Mouse (Mus musculus): ENCODE data around the gene Ryr3. TPM values are rescaled to one million over a fixed set of nuclear protein-coding genes. Genes with fewer than 3 reads are reported as not detected.

Gene Ryr3
- polyA plus RNA-seq, 1 experiment from 2014 or later: 0.85 TPM

GRCm38 (mm10) chr2:112913796-112914195 is 303.1 kb downstream of the Ryr3 start:
- no peak overlapping the region for H3K27ac ChIP-seq (ENCODE audit: low read depth, low read length)
- ATAC-seq (ENCODE audit: insufficient read depth, low FRiP score, low TSS enrichment): no peak
- no peaks in the 10 kb centered on the region for H3K9me3 ChIP-seq (ENCODE audit: control insufficient read depth, low read length)
- H3K27me3 ChIP-seq (ENCODE audit: control insufficient read depth, insufficient read depth, low read length): no peaks in the 10 kb centered on the region
- H3K36me3 ChIP-seq (ENCODE audit: control insufficient read depth, insufficient read depth, low read length): no peaks in the 10 kb centered on the region
- no peaks in the 10 kb centered on the region for H3K4me1 ChIP-seq (ENCODE audit: control insufficient read depth, insufficient read depth, low read length)
- no peak overlapping the region for H3K4me3 ChIP-seq (ENCODE audit: low read depth, low read length)
- DNase-seq (ENCODE audit: low spot score): no peak
- no peak overlapping the region for H3K4me2 ChIP-seq (ENCODE audit: low read depth)
- no peak overlapping the region for H3K9ac ChIP-seq (ENCODE audit: low read length)

- no peaks in the 10 kb centered on the region for H3K4me1 ChIP-seq (ENCODE audit: control insufficient read depth, insufficient read depth, low read length)
- H3K9me3 ChIP-seq (ENCODE audit: control insufficient read depth, low read length): no peaks in the 10 kb centered on the region
- DNase-seq (ENCODE audit: low spot score): no peak
- no peak overlapping the region for H3K27ac ChIP-seq (ENCODE audit: low read depth, low read length)
- no peaks in the 10 kb centered on the region for H3K36me3 ChIP-seq (ENCODE audit: control insufficient read depth, insufficient read depth, low read length)
- H3K9ac ChIP-seq (ENCODE audit: low read length): no peak overlapping the region
- no peak for ATAC-seq (ENCODE audit: insufficient read depth, low FRiP score, low TSS enrichment)
- H3K27me3 ChIP-seq (ENCODE audit: control insufficient read depth, insufficient read depth, low read length): no peaks in the 10 kb centered on the region
- H3K4me2 ChIP-seq (ENCODE audit: low read depth): no peak overlapping the region
- H3K4me3 ChIP-seq (ENCODE audit: low read depth, low read length): no peak overlapping the region
Measured at GRCm38 (mm10) chr2:112912611-112913010, 304.3 kb downstream of the Ryr3 start.

- no peak for DNase-seq (ENCODE audit: low spot score)
- no peaks in the 10 kb centered on the region for H3K27me3 ChIP-seq (ENCODE audit: control insufficient read depth, insufficient read depth, low read length)
- WGBS: 83% methylated on average over 4 of the region's 4 CpGs
- no peaks in the 10 kb centered on the region for H3K9me3 ChIP-seq (ENCODE audit: control insufficient read depth, low read length)
- ATAC-seq (ENCODE audit: insufficient read depth, low FRiP score, low TSS enrichment): no peak
- no peak overlapping the region for H3K4me3 ChIP-seq (ENCODE audit: low read depth, low read length)
- H3K36me3 ChIP-seq (ENCODE audit: control insufficient read depth, insufficient read depth, low read length): no peaks in the 10 kb centered on the region
- H3K9ac ChIP-seq (ENCODE audit: low read length): no peak overlapping the region
- H3K27ac ChIP-seq (ENCODE audit: low read depth, low read length): no peak overlapping the region
- H3K4me1 ChIP-seq (ENCODE audit: control insufficient read depth, insufficient read depth, low read length): no peaks in the 10 kb centered on the region
- no peak overlapping the region for H3K4me2 ChIP-seq (ENCODE audit: low read depth)
Measured at GRCm38 (mm10) chr2:112910579-112910978, 306.3 kb downstream of the Ryr3 start.

GRCm38 (mm10) chr2:112909142-112909541 is 307.8 kb downstream of the Ryr3 start:
- 84% methylated on average over 4 of the region's 4 CpGs for WGBS
- Histone ChIP-seq H3K4me3 (ENCODE audit: low read depth, low read length) (no peak overlapping the region), H3K36me3 (ENCODE audit: control insufficient read depth, insufficient read depth, low read length) (no peaks in the 10 kb centered on the region), H3K4me2 (ENCODE audit: low read depth) (no peak overlapping the region), H3K27me3 (ENCODE audit: control insufficient read depth, insufficient read depth, low read length) (no peaks in the 10 kb centered on the region), H3K9me3 (ENCODE audit: control insufficient read depth, low read length) (no peaks in the 10 kb centered on the region), H3K27ac (ENCODE audit: low read depth, low read length) (no peak overlapping the region), H3K9ac (ENCODE audit: low read length) (no peak overlapping the region), H3K4me1 (ENCODE audit: control insufficient read depth, insufficient read depth, low read length) (no peaks in the 10 kb centered on the region)
- ATAC-seq (ENCODE audit: insufficient read depth, low FRiP score, low TSS enrichment) (no peak), DNase-seq (ENCODE audit: low spot score) (no peak)

- ATAC-seq (ENCODE audit: insufficient read depth, low FRiP score, low TSS enrichment): no peak
- no peaks in the 10 kb centered on the region for H3K27me3 ChIP-seq (ENCODE audit: control insufficient read depth, insufficient read depth, low read length)
- no peaks in the 10 kb centered on the region for H3K9me3 ChIP-seq (ENCODE audit: control insufficient read depth, low read length)
- WGBS: 84% methylated on average over 5 of the region's 5 CpGs
- no peak overlapping the region for H3K27ac ChIP-seq (ENCODE audit: low read depth, low read length)
- H3K4me2 ChIP-seq (ENCODE audit: low read depth): no peak overlapping the region
- H3K9ac ChIP-seq (ENCODE audit: low read length): no peak overlapping the region
- H3K36me3 ChIP-seq (ENCODE audit: control insufficient read depth, insufficient read depth, low read length): no peaks in the 10 kb centered on the region
- no peak for DNase-seq (ENCODE audit: low spot score)
- no peak overlapping the region for H3K4me3 ChIP-seq (ENCODE audit: low read depth, low read length)
- H3K4me1 ChIP-seq (ENCODE audit: control insufficient read depth, insufficient read depth, low read length): no peaks in the 10 kb centered on the region
Measured at GRCm38 (mm10) chr2:112900747-112901146, 316.1 kb downstream of the Ryr3 start.

GRCm38 (mm10) chr2:112884456-112885114 is 332.3 kb downstream of the Ryr3 start:
- Histone ChIP-seq H3K9ac (ENCODE audit: low read length) (no peak overlapping the region), H3K4me2 (ENCODE audit: low read depth) (no peak overlapping the region), H3K9me3 (ENCODE audit: control insufficient read depth, low read length) (no peaks in the 10 kb centered on the region), H3K36me3 (ENCODE audit: control insufficient read depth, insufficient read depth, low read length) (no peaks in the 10 kb centered on the region), H3K27ac (ENCODE audit: low read depth, low read length) (no peak overlapping the region), H3K4me1 (ENCODE audit: control insufficient read depth, insufficient read depth, low read length) (no peaks in the 10 kb centered on the region), H3K27me3 (ENCODE audit: control insufficient read depth, insufficient read depth, low read length) (no peaks in the 10 kb centered on the region), H3K4me3 (ENCODE audit: low read depth, low read length) (no peak overlapping the region)
- 81% methylated on average over 4 of the region's 4 CpGs for WGBS
- DNase-seq (ENCODE audit: low spot score) (no peak), ATAC-seq (ENCODE audit: insufficient read depth, low FRiP score, low TSS enrichment) (no peak)

- 86% methylated on average over 2 of the region's 2 CpGs for WGBS
- no peak for ATAC-seq (ENCODE audit: insufficient read depth, low FRiP score, low TSS enrichment)
- H3K9ac ChIP-seq (ENCODE audit: low read length): no peak overlapping the region
Measured at GRCm38 (mm10) chr2:112881805-112882204, 335.1 kb downstream of the Ryr3 start.

GRCm38 (mm10) chr2:112881376-112881775 is 335.5 kb downstream of the Ryr3 start:
- Histone ChIP-seq H3K27me3 (ENCODE audit: control insufficient read depth, insufficient read depth, low read length) (no peaks in the 10 kb centered on the region), H3K4me3 (ENCODE audit: low read depth, low read length) (no peak overlapping the region), H3K9me3 (ENCODE audit: control insufficient read depth, low read length) (no peaks in the 10 kb centered on the region), H3K4me2 (ENCODE audit: low read depth) (no peak overlapping the region), H3K4me1 (ENCODE audit: control insufficient read depth, insufficient read depth, low read length) (no peaks in the 10 kb centered on the region), H3K9ac (ENCODE audit: low read length) (no peak overlapping the region), H3K27ac (ENCODE audit: low read depth, low read length) (no peak overlapping the region), H3K36me3 (ENCODE audit: control insufficient read depth, insufficient read depth, low read length) (no peaks in the 10 kb centered on the region)
- WGBS: 94% methylated on average over 1 of the region's 1 CpGs
- ATAC-seq (ENCODE audit: insufficient read depth, low FRiP score, low TSS enrichment) (no peak), DNase-seq (ENCODE audit: low spot score) (no peak)

More at GRCm38 (mm10) chr2:112881805-112882204, 335.1 kb downstream of the Ryr3 start:
- no peak overlapping the region for H3K4me2 ChIP-seq (ENCODE audit: low read depth)
- no peak for DNase-seq (ENCODE audit: low spot score)
- H3K4me3 ChIP-seq (ENCODE audit: low read depth, low read length): no peak overlapping the region
- no peak overlapping the region for H3K27ac ChIP-seq (ENCODE audit: low read depth, low read length)
- H3K9me3 ChIP-seq (ENCODE audit: control insufficient read depth, low read length): no peaks in the 10 kb centered on the region
- no peaks in the 10 kb centered on the region for H3K27me3 ChIP-seq (ENCODE audit: control insufficient read depth, insufficient read depth, low read length)
- H3K36me3 ChIP-seq (ENCODE audit: control insufficient read depth, insufficient read depth, low read length): no peaks in the 10 kb centered on the region
- no peaks in the 10 kb centered on the region for H3K4me1 ChIP-seq (ENCODE audit: control insufficient read depth, insufficient read depth, low read length)

GRCm38 (mm10) chr2:112877404-112877803 is 339.5 kb downstream of the Ryr3 start:
- H3K9me3 ChIP-seq (ENCODE audit: control insufficient read depth, low read length): no peaks in the 10 kb centered on the region
- ATAC-seq (ENCODE audit: insufficient read depth, low FRiP score, low TSS enrichment) (no peak), DNase-seq (ENCODE audit: low spot score) (no peak)
- WGBS: 86% methylated on average over 3 of the region's 3 CpGs
- H3K4me3 ChIP-seq (ENCODE audit: low read depth, low read length): no peak overlapping the region
- H3K4me2 ChIP-seq (ENCODE audit: low read depth): no peak overlapping the region
- H3K4me1 ChIP-seq (ENCODE audit: control insufficient read depth, insufficient read depth, low read length): no peaks in the 10 kb centered on the region
- no peak overlapping the region for H3K9ac ChIP-seq (ENCODE audit: low read length)
- H3K36me3 ChIP-seq (ENCODE audit: control insufficient read depth, insufficient read depth, low read length): no peaks in the 10 kb centered on the region
- H3K27ac ChIP-seq (ENCODE audit: low read depth, low read length): no peak overlapping the region
- no peaks in the 10 kb centered on the region for H3K27me3 ChIP-seq (ENCODE audit: control insufficient read depth, insufficient read depth, low read length)
